Mouse (Mus musculus): ENCODE measurements around the gene Gm49601. TPM values are rescaled to one million over a fixed set of nuclear protein-coding genes. Genes with fewer than 3 reads are reported as not detected.

The Gm49601 gene
- total and polyA plus RNA-seq, 3 experiments: 0.33 TPM; not detected in 2

DNA sequence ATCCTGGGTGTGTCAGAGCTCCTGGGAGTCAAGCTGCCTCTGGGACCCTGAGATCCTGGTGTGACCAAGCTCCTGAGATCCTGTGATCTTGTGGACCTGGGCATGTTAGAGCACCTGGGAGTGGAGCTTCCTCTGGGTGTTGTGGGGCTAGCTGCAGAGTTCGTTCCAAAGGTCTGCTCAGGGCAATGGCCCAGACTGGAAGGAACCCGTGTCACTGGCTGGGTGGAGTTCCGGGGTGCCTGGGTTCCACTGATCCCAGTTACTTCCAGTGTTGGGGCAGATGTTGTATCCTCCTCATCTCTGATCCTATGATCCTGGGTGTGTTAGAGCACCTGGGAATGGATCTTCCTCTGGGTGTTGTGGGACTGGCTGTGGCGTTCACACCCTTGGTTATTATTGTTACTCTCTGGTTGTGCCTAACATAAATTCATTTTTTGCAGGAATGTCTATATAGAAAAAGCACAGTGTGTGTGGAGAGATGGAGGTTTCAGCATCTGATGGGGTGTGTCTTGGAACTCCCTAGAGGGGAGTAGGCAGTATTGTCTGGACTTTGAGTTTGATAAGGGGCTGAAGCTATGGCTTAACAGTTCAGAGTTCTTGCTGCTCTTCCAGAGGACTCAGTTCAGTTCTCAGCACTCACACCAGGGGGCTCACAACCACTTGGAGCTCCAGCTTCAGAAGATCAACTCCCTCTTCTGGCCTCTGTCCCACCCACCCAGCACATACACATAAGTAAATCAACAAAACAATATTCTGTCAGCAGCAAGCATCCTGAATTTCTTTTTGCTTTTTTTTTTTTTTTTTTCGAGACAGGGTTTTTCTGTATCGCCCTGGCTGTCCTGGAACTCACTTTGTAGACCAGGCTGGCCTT, 27.3 kb upstream of the Gm49601 start:
- H3K4me1 ChIP-seq (ENCODE audit: insufficient read depth, low read depth, low read length): no peaks in the 10 kb centered on the region
- TF ChIP-seq TAL1 (conservative IDR thresholded peaks at IDR 0.05; ENCODE audit: low read depth, low read length) (no peak), GATA2 (IDR thresholded peaks at IDR 0.05; ENCODE audit: borderline replicate concordance, low read depth, low read length) (no peak), CTCF (IDR thresholded peaks at IDR 0.05; ENCODE audit: low read depth, low read length) (no peak), GATA1 (IDR thresholded peaks at IDR 0.05; ENCODE audit: borderline replicate concordance, low read length) (no peak), POLR2AphosphoS5 (IDR thresholded peaks at IDR 0.05; ENCODE audit: insufficient replicate concordance, low read depth, low read length) (no peak)
- ATAC-seq (ENCODE audit: extremely low read depth, insufficient number of reproducible peaks, low FRiP score, poor library complexity, severe bottlenecking) (no peak), DNase-seq (ENCODE audit: low spot score) (no peak)
- H3K9me3 ChIP-seq (replicated peaks): no peaks in the 10 kb centered on the region
- no peak overlapping the region for H3K4me3 ChIP-seq (ENCODE audit: low read depth, low read length)
- H3K27me3 ChIP-seq (ENCODE audit: insufficient read depth, low read length): no peaks in the 10 kb centered on the region
- no peaks in the 10 kb centered on the region for H3K36me3 ChIP-seq (replicated peaks)

- no peak for ATAC-seq (ENCODE audit: extremely low read depth, insufficient number of reproducible peaks, low FRiP score, poor library complexity, severe bottlenecking)
- Histone ChIP-seq H3K4me1 (ENCODE audit: insufficient read depth, low read depth, low read length) (no peaks in the 10 kb centered on the region), H3K27me3 (ENCODE audit: insufficient read depth, low read length) (peaks cover 5% of the 10 kb centered on the region; the same call in 1 of the 2 replicates), H3K9me3 (replicated peaks) (no peaks in the 10 kb centered on the region), H3K4me3 (ENCODE audit: low read depth, low read length) (no peak overlapping the region), H3K36me3 (replicated peaks) (no peaks in the 10 kb centered on the region)
- no peak for DNase-seq (ENCODE audit: low spot score)
- no peak for TF ChIP-seq GATA2 (IDR thresholded peaks at IDR 0.05; ENCODE audit: borderline replicate concordance, low read depth, low read length)
- no peak for TF ChIP-seq TAL1 (conservative IDR thresholded peaks at IDR 0.05; ENCODE audit: low read depth, low read length)
- TF ChIP-seq POLR2AphosphoS5 (IDR thresholded peaks at IDR 0.05; ENCODE audit: insufficient replicate concordance, low read depth, low read length): no peak
- no peak for TF ChIP-seq GATA1 (IDR thresholded peaks at IDR 0.05; ENCODE audit: borderline replicate concordance, low read length)
- no peak for TF ChIP-seq CTCF (IDR thresholded peaks at IDR 0.05; ENCODE audit: low read depth, low read length)
These were observed 22.9 kb upstream of the Gm49601 start for GRCm38 (mm10) chr16:18649126-18649525.

- Histone ChIP-seq H3K9me3 (replicated peaks) (no peaks in the 10 kb centered on the region), H3K36me3 (replicated peaks) (no peaks in the 10 kb centered on the region), H3K4me3 (ENCODE audit: low read depth, low read length) (no peak overlapping the region), H3K27me3 (ENCODE audit: insufficient read depth, low read length) (peaks cover 24% of the 10 kb centered on the region), H3K4me1 (ENCODE audit: insufficient read depth, low read depth, low read length) (no peaks in the 10 kb centered on the region)
- ATAC-seq (ENCODE audit: extremely low read depth, insufficient number of reproducible peaks, low FRiP score, poor library complexity, severe bottlenecking) (no peak), DNase-seq (ENCODE audit: low spot score) (no peak)
- TF ChIP-seq POLR2AphosphoS5 (IDR thresholded peaks at IDR 0.05; ENCODE audit: insufficient replicate concordance, low read depth, low read length): no peak
- no peak for TF ChIP-seq GATA2 (IDR thresholded peaks at IDR 0.05; ENCODE audit: borderline replicate concordance, low read depth, low read length)
- no peak for TF ChIP-seq GATA1 (IDR thresholded peaks at IDR 0.05; ENCODE audit: borderline replicate concordance, low read length)
- no peak for TF ChIP-seq TAL1 (conservative IDR thresholded peaks at IDR 0.05; ENCODE audit: low read depth, low read length)
- TF ChIP-seq CTCF (IDR thresholded peaks at IDR 0.05; ENCODE audit: low read depth, low read length): no peak
These were observed 19.1 kb upstream of the Gm49601 start for GRCm38 (mm10) chr16:18645329-18645728.

DNA sequence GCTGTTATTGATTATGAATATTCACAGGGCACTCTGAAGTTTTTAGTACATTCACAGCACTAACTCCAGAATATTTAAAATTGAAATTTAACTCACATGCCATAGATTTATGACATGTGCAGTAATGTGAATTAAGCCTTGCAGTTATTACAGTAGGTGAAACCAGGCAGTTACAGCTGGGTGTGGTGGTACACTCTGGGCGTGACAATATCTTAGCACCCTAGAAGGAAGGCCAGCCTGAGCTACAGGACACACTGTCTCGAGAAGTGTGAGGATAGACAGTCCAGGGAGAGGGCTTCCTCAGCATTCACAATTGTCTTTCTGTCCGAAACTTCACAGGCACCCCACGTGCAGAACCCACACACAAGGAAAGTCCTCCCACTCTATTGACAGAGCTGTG, 18.3 kb upstream of the Gm49601 start:
- Histone ChIP-seq H3K4me1 (ENCODE audit: insufficient read depth, low read depth, low read length) (no peaks in the 10 kb centered on the region), H3K4me3 (ENCODE audit: low read depth, low read length) (no peak overlapping the region), H3K27me3 (ENCODE audit: insufficient read depth, low read length) (peaks cover 24% of the 10 kb centered on the region), H3K36me3 (replicated peaks) (no peaks in the 10 kb centered on the region), H3K9me3 (replicated peaks) (no peaks in the 10 kb centered on the region)
- ATAC-seq (ENCODE audit: extremely low read depth, insufficient number of reproducible peaks, low FRiP score, poor library complexity, severe bottlenecking) (no peak), DNase-seq (ENCODE audit: low spot score) (no peak)
- TF ChIP-seq GATA1 (IDR thresholded peaks at IDR 0.05; ENCODE audit: borderline replicate concordance, low read length) (no peak), GATA2 (IDR thresholded peaks at IDR 0.05; ENCODE audit: borderline replicate concordance, low read depth, low read length) (no peak), CTCF (IDR thresholded peaks at IDR 0.05; ENCODE audit: low read depth, low read length) (no peak), TAL1 (conservative IDR thresholded peaks at IDR 0.05; ENCODE audit: low read depth, low read length) (no peak), POLR2AphosphoS5 (IDR thresholded peaks at IDR 0.05; ENCODE audit: insufficient replicate concordance, low read depth, low read length) (no peak)

DNA sequence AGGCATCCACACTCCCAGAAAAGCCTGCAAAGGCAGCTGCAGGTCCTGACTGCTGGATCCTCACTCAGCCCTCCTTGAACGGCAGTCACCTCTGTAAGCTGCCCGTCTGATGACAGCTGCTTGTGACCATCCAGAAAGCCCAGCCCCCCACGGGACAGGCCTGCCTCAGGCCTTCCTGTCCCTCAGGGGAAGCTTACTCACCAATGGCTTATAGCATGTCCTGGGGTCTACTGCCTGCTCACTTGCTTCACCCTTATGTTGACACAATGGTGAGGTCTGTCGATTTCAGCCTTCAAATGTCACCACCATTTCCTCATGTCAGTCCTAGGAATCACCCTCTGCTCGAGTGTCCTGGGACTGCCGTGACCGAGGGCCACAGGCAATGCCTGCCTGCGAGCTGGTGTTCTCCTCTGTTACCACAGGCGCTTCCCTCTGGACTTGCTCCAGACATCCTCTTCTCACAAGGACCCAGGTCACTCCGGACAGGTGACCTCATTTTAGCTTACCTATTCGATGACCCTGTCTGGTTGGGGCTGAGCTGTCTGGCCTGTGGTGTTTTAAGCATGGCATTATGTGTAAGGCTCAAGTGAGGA, 17.3 kb upstream of the Gm49601 start:
- H3K9me3 ChIP-seq (replicated peaks): no peaks in the 10 kb centered on the region
- no peak for ATAC-seq (ENCODE audit: extremely low read depth, insufficient number of reproducible peaks, low FRiP score, poor library complexity, severe bottlenecking)
- H3K36me3 ChIP-seq (replicated peaks): no peaks in the 10 kb centered on the region

DNA sequence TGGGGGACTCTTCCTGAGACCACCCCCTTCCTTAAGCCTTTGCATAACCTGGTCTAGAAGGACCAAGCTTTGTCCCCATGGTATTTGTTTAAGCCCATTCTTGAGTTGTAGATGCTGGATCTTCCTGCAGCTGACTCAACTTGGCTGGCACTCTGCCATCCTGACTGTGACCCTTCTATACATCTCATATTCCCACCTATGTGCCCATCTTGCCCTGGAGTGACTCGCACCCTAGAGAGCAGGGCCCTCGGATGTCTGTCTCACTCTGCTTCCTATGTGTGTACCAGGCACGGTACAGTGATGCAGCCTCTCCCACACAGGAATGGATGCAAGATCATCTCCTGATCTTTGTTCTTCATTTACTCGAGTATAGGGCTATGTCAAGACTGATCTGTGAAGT, 16.7 kb upstream of the Gm49601 start:
- no peak overlapping the region for H3K4me3 ChIP-seq (ENCODE audit: low read depth, low read length)
- peaks cover 28% of the 10 kb centered on the region for H3K27me3 ChIP-seq (ENCODE audit: insufficient read depth, low read length)
- H3K36me3 ChIP-seq (replicated peaks): no peaks in the 10 kb centered on the region
- no peaks in the 10 kb centered on the region for H3K4me1 ChIP-seq (ENCODE audit: insufficient read depth, low read depth, low read length)
- TF ChIP-seq POLR2AphosphoS5 (IDR thresholded peaks at IDR 0.05; ENCODE audit: insufficient replicate concordance, low read depth, low read length): no peak
- TF ChIP-seq GATA2 (IDR thresholded peaks at IDR 0.05; ENCODE audit: borderline replicate concordance, low read depth, low read length): no peak
- no peak for TF ChIP-seq CTCF (IDR thresholded peaks at IDR 0.05; ENCODE audit: low read depth, low read length)
- no peak for TF ChIP-seq GATA1 (IDR thresholded peaks at IDR 0.05; ENCODE audit: borderline replicate concordance, low read length)
- TF ChIP-seq TAL1 (conservative IDR thresholded peaks at IDR 0.05; ENCODE audit: low read depth, low read length): no peak
- no peak for DNase-seq (ENCODE audit: low spot score)
- no peaks in the 10 kb centered on the region for H3K9me3 ChIP-seq (replicated peaks)
- no peak for ATAC-seq (ENCODE audit: extremely low read depth, insufficient number of reproducible peaks, low FRiP score, poor library complexity, severe bottlenecking)

More for the DNA sequence above, 17.3 kb upstream of the Gm49601 start:
- Histone ChIP-seq H3K4me3 (ENCODE audit: low read depth, low read length) (no peak overlapping the region), H3K27me3 (ENCODE audit: insufficient read depth, low read length) (peaks cover 26% of the 10 kb centered on the region), H3K4me1 (ENCODE audit: insufficient read depth, low read depth, low read length) (no peaks in the 10 kb centered on the region)
- no peak for DNase-seq (ENCODE audit: low spot score)
- TF ChIP-seq GATA2 (IDR thresholded peaks at IDR 0.05; ENCODE audit: borderline replicate concordance, low read depth, low read length) (no peak), GATA1 (IDR thresholded peaks at IDR 0.05; ENCODE audit: borderline replicate concordance, low read length) (no peak), POLR2AphosphoS5 (IDR thresholded peaks at IDR 0.05; ENCODE audit: insufficient replicate concordance, low read depth, low read length) (no peak), TAL1 (conservative IDR thresholded peaks at IDR 0.05; ENCODE audit: low read depth, low read length) (no peak)

Measured in G1E (cell line).